Mouse (Mus musculus) liver, postnatal 0 days (tissue): ENCODE data around the gene Sort1. TPM values are rescaled to one million over a fixed set of nuclear protein-coding genes. Genes with fewer than 3 reads are reported as not detected.
A peak's percentile ranks its signal among the peaks of the same experiment; 100 is the strongest.
"Not testable (repeated sequence)": the region's sequence is repeated elsewhere in the genome, so short reads cannot be mapped to it uniquely, and the experiment has no call there.

Experiments
- ATAC-seq: fragments of 200-750 bp; cut with Nextera tagmentation; 2 replicates; pipeline ENCODE4 v1.8.0; 2017; ENCODE audit warnings: mild to moderate bottlenecking, moderate library complexity
- DNase-seq: peaks from one replicate; pipeline ENCODE4 v3.0.0-alpha.2; 2016
- H3K27ac ChIP-seq: fragments of 300-500 bp; sonication (generic); 2 replicates; pipeline ENCODE4 v1.5.1; 2014; ENCODE audit warnings: antibody characterized with exemption, moderate library complexity, mild to moderate bottlenecking, low read depth
- H3K27me3 ChIP-seq: fragments of 300-500 bp; sonication (generic); 2 replicates; pipeline ENCODE4 v1.6.1; 2014; ENCODE audit warnings: low read length, control low read depth, mixed read lengths; ENCODE audit not compliant: insufficient read depth
- H3K36me3 ChIP-seq: fragments of 300-500 bp; sonication (generic); replicated peaks from 2 replicates; pipeline ENCODE4 v1.6.1; 2014; ENCODE audit warnings: mild to moderate bottlenecking, control low read depth, low read length, moderate library complexity, mixed read lengths; ENCODE audit not compliant: insufficient read depth
- H3K4me1 ChIP-seq: fragments of 300-500 bp; sonication (generic); 2 replicates; pipeline ENCODE4 v1.6.1; 2014; ENCODE audit warnings: antibody characterized with exemption, mild to moderate bottlenecking, control low read depth; ENCODE audit not compliant: insufficient read depth
- H3K4me2 ChIP-seq: fragments of 300-500 bp; sonication (generic); 2 replicates; pipeline ENCODE4 v1.6.1; 2014; ENCODE audit warnings: low read depth, mild to moderate bottlenecking, low read length, moderate library complexity, mixed read lengths
- H3K4me3 ChIP-seq: fragments of 300-500 bp; sonication (generic); 2 replicates; pipeline ENCODE4 v1.5.1; 2014; ENCODE audit warnings: low read depth, low read length
- H3K9ac ChIP-seq: fragments of 300-500 bp; sonication (generic); replicated peaks from 2 replicates; pipeline ENCODE4 v1.6.1; 2014; ENCODE audit warnings: mild to moderate bottlenecking, moderate library complexity
- H3K9me3 ChIP-seq: fragments of 300-500 bp; sonication (generic); 2 replicates; pipeline ENCODE4 v1.6.1; 2016; ENCODE audit warnings: mild to moderate bottlenecking, control low read depth, low read length, mixed read lengths
- CTCF ChIP-seq: sonication (generic); IDR thresholded peaks from 2 replicates; pipeline ENCODE4 v1.5.1; 2016; ENCODE audit warnings: antibody characterized with exemption, low read depth
- EP300 ChIP-seq: IDR thresholded peaks from 2 replicates; pipeline ENCODE4 v1.6.1; 2016; ENCODE audit warnings: antibody characterized with exemption, low read depth, mild to moderate bottlenecking
- whole genome bisulfite sequencing: fragments of 180-500 bp; shearing (Covaris S2); extraction: QIAGEN DNeasy Blood & Tissue Kit; methylation state at CpG from one replicate; pipeline ENCODE4 v1.1.7; 2014; ENCODE audit not compliant: insufficient replicate concordance; 5-methylcytosine and 5-hydroxymethylcytosine counted together
- polyA plus RNA-seq: library from polyadenylated mRNA; unstranded; fragments of >200 nt; fragmentation: Nextera tagmentation; extraction: Ambion mirVana; gene quantifications from 2 replicates; pipeline ENCODE4 v1.2.1, GENCODE M21; 2015

Sort1 gene
- polyA plus RNA-seq, 1 experiment from 2014 or later: 3.7 TPM

GRCm38 (mm10) chr3:108257831-108258500, 25.9 kb upstream of the Sort1 start:
- Histone ChIP-seq H3K27ac (peak overlapping the region; percentile 88), H3K4me1 (peaks cover 17% of the 10 kb centered on the region), H3K9ac (peak overlapping the region; percentile 82), H3K4me2 (peak overlapping the region; percentile 92), H3K4me3 (peak overlapping the region; percentile 87), H3K36me3 (peaks cover 11% of the 10 kb centered on the region), H3K9me3 (no peaks in the 10 kb centered on the region), H3K27me3 (no peaks in the 10 kb centered on the region)
- TF ChIP-seq EP300 (no peak), CTCF (no peak)
- no peak for ATAC-seq
- no peak for DNase-seq
- 40% methylated on average over 3 of the region's 3 CpGs for WGBS

GRCm38 (mm10) chr3:108259319-108259718, 24.6 kb upstream of the Sort1 start:
- Histone ChIP-seq H3K4me1 (peaks cover 17% of the 10 kb centered on the region), H3K9ac (no peak overlapping the region), H3K4me3 (no peak overlapping the region), H3K4me2 (peak overlapping the region; percentile 92), H3K9me3 (no peaks in the 10 kb centered on the region), H3K36me3 (peaks cover 12% of the 10 kb centered on the region), H3K27ac (peak overlapping the region; percentile 14; the same call in 1 of the 2 replicates), H3K27me3 (no peaks in the 10 kb centered on the region)
- TF ChIP-seq EP300 (no peak), CTCF (no peak)
- DNase-seq (no peak), ATAC-seq (no peak)
- 35% methylated on average over 3 of the region's 3 CpGs for WGBS

GRCm38 (mm10) chr3:108279495-108279894, 4.4 kb upstream of the Sort1 start:
- H3K9me3 ChIP-seq: not testable (repeated sequence)

GRCm38 (mm10) chr3:108282401-108283240, 1.3 kb upstream of the Sort1 start:
- Histone ChIP-seq H3K36me3 (peaks cover 15% of the 10 kb centered on the region), H3K27ac (no peak overlapping the region), H3K4me1 (peaks cover 17% of the 10 kb centered on the region), H3K4me3 (no peak overlapping the region), H3K9ac (no peak overlapping the region), H3K27me3 (no peaks in the 10 kb centered on the region), H3K4me2 (peak overlapping the region; percentile 82), H3K9me3 (no peaks in the 10 kb centered on the region)
- no peak for ATAC-seq
- 15% methylated on average over 12 of the region's 12 CpGs for WGBS
- no peak for DNase-seq
- TF ChIP-seq EP300 (no peak), CTCF (peak; percentile 75)

More at GRCm38 (mm10) chr3:108279495-108279894, 4.4 kb upstream of the Sort1 start:
- 78% methylated on average over 5 of the region's 5 CpGs for WGBS
- not testable (repeated sequence) for H3K4me3 ChIP-seq, H3K4me1 ChIP-seq, H3K27ac ChIP-seq, H3K9ac ChIP-seq, ATAC-seq, DNase-seq, H3K27me3 ChIP-seq, H3K4me2 ChIP-seq
- peaks cover 35% of the 10 kb centered on the region for H3K36me3 ChIP-seq

GRCm38 (mm10) chr3:108283241-108283561, 681 bp upstream of the Sort1 start:
- WGBS: 17% methylated on average over 6 of the region's 6 CpGs
- H3K27me3 ChIP-seq: no peaks in the 10 kb centered on the region
- ATAC-seq (no peak), DNase-seq (no peak)
- peaks cover 21% of the 10 kb centered on the region for H3K4me1 ChIP-seq
- H3K4me2 ChIP-seq: peak overlapping the region; percentile 82
- H3K27ac ChIP-seq: no peak overlapping the region; the same call in 1 of the 2 replicates
- no peaks in the 10 kb centered on the region for H3K9me3 ChIP-seq
- TF ChIP-seq EP300 (no peak), CTCF (no peak)
- peaks cover 10% of the 10 kb centered on the region for H3K36me3 ChIP-seq
- H3K4me3 ChIP-seq: peak overlapping the region; percentile 68
- H3K9ac ChIP-seq: peak overlapping the region; percentile 66

- no peak for DNase-seq
- Histone ChIP-seq H3K9me3 (no peaks in the 10 kb centered on the region), H3K4me2 (peak overlapping the region; percentile 82), H3K27me3 (no peaks in the 10 kb centered on the region), H3K4me1 (peaks cover 39% of the 10 kb centered on the region), H3K9ac (no peak overlapping the region), H3K27ac (peak overlapping the region; percentile 31; the same call in 1 of the 2 replicates), H3K36me3 (peaks cover 4% of the 10 kb centered on the region; the same call in 1 of the 2 replicates), H3K4me3 (peak overlapping the region; percentile 68)
- no peak for TF ChIP-seq CTCF
- TF ChIP-seq EP300: no peak
- 51% methylated on average over 4 of the region's 4 CpGs for WGBS
- ATAC-seq: no peak
Observed at GRCm38 (mm10) chr3:108285078-108285711, 1.3 kb downstream of the Sort1 start.
